Mouse (Mus musculus): ENCODE data around the gene Rpl15. TPM values are rescaled to one million over a fixed set of nuclear protein-coding genes. Genes with fewer than 3 reads are reported as not detected.

Gene Rpl15
- polyA plus RNA-seq, 1 experiment from 2014 or later = 259 TPM

- Histone ChIP-seq H3K36me3 (ENCODE audit: control insufficient read depth, insufficient read depth, low read length) (no peaks in the 10 kb centered on the region), H3K27ac (ENCODE audit: low read depth, low read length) (no peak overlapping the region), H3K9me3 (ENCODE audit: control insufficient read depth, low read length) (no peaks in the 10 kb centered on the region), H3K4me1 (ENCODE audit: control insufficient read depth, insufficient read depth, low read depth, low read length) (no peaks in the 10 kb centered on the region; the same call in 1 of the 2 replicates), H3K9ac (ENCODE audit: low read depth, low read length) (no peak overlapping the region), H3K4me2 (ENCODE audit: low read length) (no peak overlapping the region), H3K27me3 (replicated peaks; ENCODE audit: control insufficient read depth, insufficient read depth, low read length) (no peaks in the 10 kb centered on the region), H3K4me3 (ENCODE audit: low read length) (no peak overlapping the region)
- ATAC-seq = 0 out of 2 replicates have a peak, but pooled peaks have one; percentile 17
- WGBS = 89% methylated on average over 2 of the region's 2 CpGs
Observed at GRCm38 (mm10) chr14:18297441-18297840, 26.2 kb upstream of the Rpl15 start.

- Histone ChIP-seq H3K4me1 (ENCODE audit: control insufficient read depth, insufficient read depth, low read depth, low read length) (no peaks in the 10 kb centered on the region), H3K4me2 (ENCODE audit: low read length) (no peak overlapping the region), H3K9ac (ENCODE audit: low read depth, low read length) (no peak overlapping the region), H3K4me3 (ENCODE audit: low read length) (no peak overlapping the region), H3K27me3 (replicated peaks; ENCODE audit: control insufficient read depth, insufficient read depth, low read length) (no peaks in the 10 kb centered on the region), H3K36me3 (ENCODE audit: control insufficient read depth, insufficient read depth, low read length) (no peaks in the 10 kb centered on the region), H3K9me3 (ENCODE audit: control insufficient read depth, low read length) (no peaks in the 10 kb centered on the region), H3K27ac (ENCODE audit: low read depth, low read length) (no peak overlapping the region)
- 94% methylated on average over 3 of the region's 3 CpGs for WGBS
- ATAC-seq = no peak
Observed at GRCm38 (mm10) chr14:18292578-18292977, 21.4 kb upstream of the Rpl15 start.

GRCm38 (mm10) chr14:18292111-18292510, 20.9 kb upstream of the Rpl15 start:
- Histone ChIP-seq H3K27me3 (replicated peaks; ENCODE audit: control insufficient read depth, insufficient read depth, low read length) (no peaks in the 10 kb centered on the region), H3K27ac (ENCODE audit: low read depth, low read length) (no peak overlapping the region), H3K4me2 (ENCODE audit: low read length) (no peak overlapping the region), H3K9me3 (ENCODE audit: control insufficient read depth, low read length) (no peaks in the 10 kb centered on the region), H3K36me3 (ENCODE audit: control insufficient read depth, insufficient read depth, low read length) (no peaks in the 10 kb centered on the region), H3K9ac (ENCODE audit: low read depth, low read length) (no peak overlapping the region), H3K4me3 (ENCODE audit: low read length) (no peak overlapping the region), H3K4me1 (ENCODE audit: control insufficient read depth, insufficient read depth, low read depth, low read length) (no peaks in the 10 kb centered on the region)
- 95% methylated on average over 3 of the region's 3 CpGs for WGBS
- no peak for ATAC-seq

DNA sequence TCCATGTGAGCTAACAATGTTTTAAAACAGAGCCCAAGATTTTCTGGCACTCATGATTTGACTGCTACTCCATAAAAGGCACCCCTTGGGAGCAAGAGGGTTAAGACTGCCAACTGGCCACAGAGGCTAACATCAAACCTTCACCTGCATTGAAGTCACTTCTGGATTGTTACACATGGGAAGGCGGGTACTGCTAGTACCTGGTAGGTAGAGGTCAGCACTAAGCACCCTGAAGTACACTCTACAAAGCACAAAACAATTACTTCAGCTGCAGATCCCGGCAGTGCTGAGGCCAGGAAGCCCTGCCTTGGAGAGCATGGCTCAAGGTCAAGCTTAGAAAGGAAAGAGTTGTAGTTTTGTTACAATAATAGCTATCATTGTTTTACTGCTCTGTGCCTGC, 16.2 kb upstream of the Rpl15 start:
- no peak for ATAC-seq
- WGBS = 78% methylated on average over 2 of the region's 2 CpGs

GRCm38 (mm10) chr14:18286441-18286840, 15.2 kb upstream of the Rpl15 start:
- no peak overlapping the region for H3K4me3 ChIP-seq (ENCODE audit: low read length)
- no peak overlapping the region for H3K27ac ChIP-seq (ENCODE audit: low read depth, low read length)
- H3K36me3 ChIP-seq (ENCODE audit: control insufficient read depth, insufficient read depth, low read length) = peaks cover 3% of the 10 kb centered on the region; the same call in 1 of the 2 replicates
- no peaks in the 10 kb centered on the region for H3K4me1 ChIP-seq (ENCODE audit: control insufficient read depth, insufficient read depth, low read depth, low read length)
- H3K27me3 ChIP-seq (replicated peaks; ENCODE audit: control insufficient read depth, insufficient read depth, low read length) = no peaks in the 10 kb centered on the region
- no peaks in the 10 kb centered on the region for H3K9me3 ChIP-seq (ENCODE audit: control insufficient read depth, low read length)
- no peak overlapping the region for H3K9ac ChIP-seq (ENCODE audit: low read depth, low read length)
- no peak for ATAC-seq
- 97% methylated on average over 2 of the region's 2 CpGs for WGBS
- no peak overlapping the region for H3K4me2 ChIP-seq (ENCODE audit: low read length)

More for the DNA sequence above, 16.2 kb upstream of the Rpl15 start:
- Histone ChIP-seq H3K27ac (ENCODE audit: low read depth, low read length) (no peak overlapping the region), H3K9me3 (ENCODE audit: control insufficient read depth, low read length) (no peaks in the 10 kb centered on the region), H3K36me3 (ENCODE audit: control insufficient read depth, insufficient read depth, low read length) (peaks cover 3% of the 10 kb centered on the region; the same call in 1 of the 2 replicates), H3K4me1 (ENCODE audit: control insufficient read depth, insufficient read depth, low read depth, low read length) (no peaks in the 10 kb centered on the region), H3K4me2 (ENCODE audit: low read length) (no peak overlapping the region), H3K27me3 (replicated peaks; ENCODE audit: control insufficient read depth, insufficient read depth, low read length) (no peaks in the 10 kb centered on the region), H3K9ac (ENCODE audit: low read depth, low read length) (no peak overlapping the region), H3K4me3 (ENCODE audit: low read length) (no peak overlapping the region)

- Histone ChIP-seq H3K27ac (ENCODE audit: low read depth, low read length) (no peak overlapping the region), H3K4me3 (ENCODE audit: low read length) (no peak overlapping the region), H3K9me3 (ENCODE audit: control insufficient read depth, low read length) (no peaks in the 10 kb centered on the region), H3K27me3 (replicated peaks; ENCODE audit: control insufficient read depth, insufficient read depth, low read length) (no peaks in the 10 kb centered on the region), H3K36me3 (ENCODE audit: control insufficient read depth, insufficient read depth, low read length) (peaks cover 3% of the 10 kb centered on the region; the same call in 1 of the 2 replicates), H3K9ac (ENCODE audit: low read depth, low read length) (no peak overlapping the region), H3K4me1 (ENCODE audit: control insufficient read depth, insufficient read depth, low read depth, low read length) (no peaks in the 10 kb centered on the region), H3K4me2 (ENCODE audit: low read length) (no peak overlapping the region)
- 94% methylated on average over 3 of the region's 3 CpGs for WGBS
- no peak for ATAC-seq
Observed at GRCm38 (mm10) chr14:18285476-18285875, 14.3 kb upstream of the Rpl15 start.

GRCm38 (mm10) chr14:18284581-18284980, 13.4 kb upstream of the Rpl15 start:
- no peak overlapping the region for H3K27ac ChIP-seq (ENCODE audit: low read depth, low read length)
- H3K9me3 ChIP-seq (ENCODE audit: control insufficient read depth, low read length) = no peaks in the 10 kb centered on the region
- H3K4me3 ChIP-seq (ENCODE audit: low read length) = no peak overlapping the region
- H3K4me1 ChIP-seq (ENCODE audit: control insufficient read depth, insufficient read depth, low read depth, low read length) = no peaks in the 10 kb centered on the region
- no peak for ATAC-seq
- peaks cover 5% of the 10 kb centered on the region; the same call in 1 of the 2 replicates for H3K36me3 ChIP-seq (ENCODE audit: control insufficient read depth, insufficient read depth, low read length)
- H3K4me2 ChIP-seq (ENCODE audit: low read length) = no peak overlapping the region
- no peak overlapping the region for H3K9ac ChIP-seq (ENCODE audit: low read depth, low read length)
- 83% methylated on average over 2 of the region's 2 CpGs for WGBS
- H3K27me3 ChIP-seq (replicated peaks; ENCODE audit: control insufficient read depth, insufficient read depth, low read length) = no peaks in the 10 kb centered on the region

- Histone ChIP-seq H3K36me3 (ENCODE audit: control insufficient read depth, insufficient read depth, low read length) (peaks cover 19% of the 10 kb centered on the region), H3K4me2 (ENCODE audit: low read length) (no peak overlapping the region), H3K27ac (ENCODE audit: low read depth, low read length) (no peak overlapping the region), H3K4me3 (ENCODE audit: low read length) (no peak overlapping the region), H3K9me3 (ENCODE audit: control insufficient read depth, low read length) (no peaks in the 10 kb centered on the region), H3K4me1 (ENCODE audit: control insufficient read depth, insufficient read depth, low read depth, low read length) (no peaks in the 10 kb centered on the region), H3K9ac (ENCODE audit: low read depth, low read length) (no peak overlapping the region), H3K27me3 (replicated peaks; ENCODE audit: control insufficient read depth, insufficient read depth, low read length) (no peaks in the 10 kb centered on the region)
- 67% methylated on average over 5 of the region's 5 CpGs for WGBS
- ATAC-seq = no peak
Observed at GRCm38 (mm10) chr14:18280375-18280774, 9.2 kb upstream of the Rpl15 start.

GRCm38 (mm10) chr14:18274526-18274925, 3.3 kb upstream of the Rpl15 start:
- no peaks in the 10 kb centered on the region for H3K27me3 ChIP-seq (replicated peaks; ENCODE audit: control insufficient read depth, insufficient read depth, low read length)
- no peak overlapping the region for H3K4me2 ChIP-seq (ENCODE audit: low read length)
- peaks cover 8% of the 10 kb centered on the region for H3K4me1 ChIP-seq (ENCODE audit: control insufficient read depth, insufficient read depth, low read depth, low read length)
- no peak overlapping the region for H3K27ac ChIP-seq (ENCODE audit: low read depth, low read length)
- ATAC-seq = no peak
- no peaks in the 10 kb centered on the region for H3K9me3 ChIP-seq (ENCODE audit: control insufficient read depth, low read length)
- peaks cover 14% of the 10 kb centered on the region for H3K36me3 ChIP-seq (ENCODE audit: control insufficient read depth, insufficient read depth, low read length)
- no peak overlapping the region for H3K4me3 ChIP-seq (ENCODE audit: low read length)
- WGBS = 79% methylated on average over 1 of the region's 1 CpGs
- H3K9ac ChIP-seq (ENCODE audit: low read depth, low read length) = no peak overlapping the region

- peak overlapping the region; percentile 56 for H3K4me2 ChIP-seq (ENCODE audit: low read length)
- 3% methylated on average over 6 of the region's 7 CpGs for WGBS
- H3K4me1 ChIP-seq (ENCODE audit: control insufficient read depth, insufficient read depth, low read depth, low read length) = peaks cover 14% of the 10 kb centered on the region
- peaks cover 15% of the 10 kb centered on the region for H3K36me3 ChIP-seq (ENCODE audit: control insufficient read depth, insufficient read depth, low read length)
- H3K9me3 ChIP-seq (ENCODE audit: control insufficient read depth, low read length) = no peaks in the 10 kb centered on the region
- H3K9ac ChIP-seq (ENCODE audit: low read depth, low read length) = peak overlapping the region; percentile 77
- H3K27me3 ChIP-seq (replicated peaks; ENCODE audit: control insufficient read depth, insufficient read depth, low read length) = no peaks in the 10 kb centered on the region
- peak overlapping the region; percentile 74; the same call in 1 of the 2 replicates for H3K27ac ChIP-seq (ENCODE audit: low read depth, low read length)
- ATAC-seq = no peak
- H3K4me3 ChIP-seq (ENCODE audit: low read length) = peak overlapping the region; percentile 76
Observed at GRCm38 (mm10) chr14:18271666-18272065, 475 bp upstream of the Rpl15 start.
